ENCODE assay signal across 31 mouse cellular contexts in genomic region chr15:63166411-63166810, GRCm38 (mm10).
DNase-seq lines count a peak whose midpoint lies in the region; ATAC-seq and TF ChIP-seq lines count a peak whose summit lies in the region.
"Had no signal": no experiment of that assay in that cellular context is flagged by ENCODE, and none has a peak within 500 bp of the region (broad histone marks: within the 10 kb centered on the region; RNA-seq: fewer than 3 reads in every experiment).

No protein-coding gene starts in this region.

- no peaks in the 10 kb centered on the region for H3K79me2 ChIP-seq in C2C12 (ENCODE audit: control insufficient read depth, insufficient read depth)

- no peak overlapping the region for H3K9ac ChIP-seq in hindbrain, embryonic 12.5 days
- H3K9ac ChIP-seq: embryonic facial prominence, embryonic 13.5 days; forebrain, embryonic 13.5 days; heart, embryonic 12.5 days; heart, embryonic 15.5 days; hindbrain, embryonic 14.5 days had no signal

- H3K27me3 ChIP-seq in C2C12 (ENCODE audit: control insufficient read depth, insufficient read depth, insufficient read length) = no peaks in the 10 kb centered on the region
- no peaks in the 10 kb centered on the region for H3K27me3 ChIP-seq in hindbrain, embryonic 12.5 days
- H3K27me3 ChIP-seq: embryonic facial prominence, embryonic 13.5 days; forebrain, embryonic 13.5 days; heart, embryonic 12.5 days; heart, embryonic 15.5 days had no signal

- no peak overlapping the region for H3K4me2 ChIP-seq in hindbrain, embryonic 12.5 days (replicated peaks)
- H3K4me2 ChIP-seq: embryonic facial prominence, embryonic 13.5 days; forebrain, embryonic 13.5 days; heart, embryonic 12.5 days; heart, embryonic 15.5 days; hindbrain, embryonic 14.5 days had no signal

- peak; percentile 86 for DNase-seq in 3T3-L1 (ENCODE audit: low read depth, low spot score)
- peak; percentile 17 for DNase-seq in brain, adult 2 months (ENCODE audit: low read depth, low spot score)
- DNase-seq in cerebellum, adult 9-11 months = no peak
- DNase-seq: adrenal gland, adult 2 months; adrenal gland, postnatal 14 days; cerebellum, adult 11-12 months; cerebellum, adult 9-10 months; cerebellum, postnatal 36 days; embryo, embryonic 11 days; gastrocnemius, adult 2 months; gastrocnemius, postnatal 14 days; heart, adult 11 months; heart, postnatal 10 days; heart, postnatal 36 days; kidney, adult 11 months; kidney, adult 8-10 months had no signal

- no peaks in the 10 kb centered on the region for H3K9me3 ChIP-seq in hindbrain, embryonic 12.5 days (replicated peaks)
- H3K9me3 ChIP-seq: embryonic facial prominence, embryonic 10.5 days; embryonic facial prominence, embryonic 13.5 days; forebrain, embryonic 10.5 days; forebrain, embryonic 13.5 days; heart, embryonic 12.5 days; heart, embryonic 15.5 days; hindbrain, embryonic 10.5 days had no signal

- no peak overlapping the region for H3K4me3 ChIP-seq in C2C12 (ENCODE audit: insufficient read depth, poor library complexity, severe bottlenecking)
- H3K4me3 ChIP-seq in hindbrain, embryonic 12.5 days = no peak overlapping the region
- H3K4me3 ChIP-seq: embryonic facial prominence, embryonic 10.5 days; embryonic facial prominence, embryonic 13.5 days; erythroblast, embryonic 14.5 days; forebrain, embryonic 10.5 days; forebrain, embryonic 13.5 days; gastrocnemius, adult 2 months; heart, embryonic 12.5 days; heart, embryonic 15.5 days; hindbrain, embryonic 10.5 days had no signal

- no peak overlapping the region for H3ac ChIP-seq in C2C12 (ENCODE audit: control insufficient read depth, insufficient read length, low read depth)

- H3K27ac ChIP-seq in hindbrain, embryonic 12.5 days = no peak overlapping the region
- H3K27ac ChIP-seq: embryonic facial prominence, embryonic 10.5 days; embryonic facial prominence, embryonic 13.5 days; forebrain, embryonic 10.5 days; forebrain, embryonic 13.5 days; gastrocnemius, adult 2 months; heart, embryonic 15.5 days; hindbrain, embryonic 10.5 days; hindbrain, embryonic 14.5 days; hindbrain, postnatal 0 days had no signal

- H3K4me1 ChIP-seq in hindbrain, embryonic 12.5 days = 0 out of 2 replicates have a peak, but pooled peaks cover 2% of the 10 kb centered on the region
- H3K4me1 ChIP-seq: forebrain, embryonic 13.5 days; heart, embryonic 15.5 days; hindbrain, embryonic 10.5 days had no signal

- ATAC-seq in megakaryocyte-erythroid progenitor cell, adult 5-6 weeks (replicated peaks; ENCODE audit: low FRiP score, low TSS enrichment, poor library complexity, severe bottlenecking) = no peak
- no peak for ATAC-seq in hindbrain, embryonic 12.5 days (ENCODE audit: low FRiP score)
- ATAC-seq: forebrain, embryonic 13.5 days; forebrain, embryonic 16.5 days; hindbrain, postnatal 0 days; inflammation-experienced regulatory T-cells, adult 6 months had no signal

- no peaks in the 10 kb centered on the region for H3K79me3 ChIP-seq in C2C12 (ENCODE audit: low read depth)

- H3K36me3 ChIP-seq in C2C12 (ENCODE audit: control insufficient read depth, insufficient read depth) = no peaks in the 10 kb centered on the region
- no peaks in the 10 kb centered on the region for H3K36me3 ChIP-seq in hindbrain, embryonic 12.5 days
- H3K36me3 ChIP-seq: embryonic facial prominence, embryonic 10.5 days; embryonic facial prominence, embryonic 13.5 days; forebrain, embryonic 10.5 days; heart, embryonic 12.5 days; heart, embryonic 15.5 days; hindbrain, embryonic 10.5 days had no signal

- TF ChIP-seq CTCF in C2C12 (IDR thresholded peaks at IDR 0.05; ENCODE audit: control insufficient read depth, insufficient read depth, insufficient read length) = no peak

TF ChIP-seq in C2C12, 6 proteins besides CTCF, POLR2A, EP300 and RAD21:
- no peak for TF ChIP-seq MYOD1 (IDR thresholded peaks at IDR 0.05; ENCODE audit: control insufficient read depth, insufficient read length, low read depth)
- peak; percentile 33 for TF ChIP-seq FOSL1 (IDR thresholded peaks at IDR 0.05; ENCODE audit: insufficient read depth, low read length, poor library complexity, severe bottlenecking)
- TF ChIP-seq MAX (IDR thresholded peaks at IDR 0.05) = no peak
- TF ChIP-seq CEBPB (IDR thresholded peaks at IDR 0.05; ENCODE audit: low read depth) = no peak
